Mouse (Mus musculus) liver, postnatal 0 days (tissue): ENCODE results near the gene Bace2. TPM values are rescaled to one million over a fixed set of nuclear protein-coding genes. Genes with fewer than 3 reads are reported as not detected.

Source experiments
- ATAC-seq: fragments of 200-750 bp; cut with Nextera tagmentation; 2 replicates; pipeline ENCODE4 v1.8.0; 2017; ENCODE audit warnings: mild to moderate bottlenecking, moderate library complexity
- DNase-seq: peaks from one replicate; pipeline ENCODE4 v3.0.0-alpha.2; 2016
- H3K27ac ChIP-seq: fragments of 300-500 bp; sonication (generic); 2 replicates; pipeline ENCODE4 v1.5.1; 2014; ENCODE audit warnings: antibody characterized with exemption, moderate library complexity, mild to moderate bottlenecking, low read depth
- H3K27me3 ChIP-seq: fragments of 300-500 bp; sonication (generic); 2 replicates; pipeline ENCODE4 v1.6.1; 2014; ENCODE audit warnings: low read length, control low read depth, mixed read lengths; ENCODE audit not compliant: insufficient read depth
- H3K36me3 ChIP-seq: fragments of 300-500 bp; sonication (generic); replicated peaks from 2 replicates; pipeline ENCODE4 v1.6.1; 2014; ENCODE audit warnings: mild to moderate bottlenecking, control low read depth, low read length, moderate library complexity, mixed read lengths; ENCODE audit not compliant: insufficient read depth
- H3K4me1 ChIP-seq: fragments of 300-500 bp; sonication (generic); 2 replicates; pipeline ENCODE4 v1.6.1; 2014; ENCODE audit warnings: antibody characterized with exemption, mild to moderate bottlenecking, control low read depth; ENCODE audit not compliant: insufficient read depth
- H3K4me2 ChIP-seq: fragments of 300-500 bp; sonication (generic); 2 replicates; pipeline ENCODE4 v1.6.1; 2014; ENCODE audit warnings: low read depth, mild to moderate bottlenecking, low read length, moderate library complexity, mixed read lengths
- H3K4me3 ChIP-seq: fragments of 300-500 bp; sonication (generic); 2 replicates; pipeline ENCODE4 v1.5.1; 2014; ENCODE audit warnings: low read depth, low read length
- H3K9ac ChIP-seq: fragments of 300-500 bp; sonication (generic); replicated peaks from 2 replicates; pipeline ENCODE4 v1.6.1; 2014; ENCODE audit warnings: mild to moderate bottlenecking, moderate library complexity
- H3K9me3 ChIP-seq: fragments of 300-500 bp; sonication (generic); 2 replicates; pipeline ENCODE4 v1.6.1; 2016; ENCODE audit warnings: mild to moderate bottlenecking, control low read depth, low read length, mixed read lengths
- CTCF ChIP-seq: sonication (generic); IDR thresholded peaks from 2 replicates; pipeline ENCODE4 v1.5.1; 2016; ENCODE audit warnings: antibody characterized with exemption, low read depth
- EP300 ChIP-seq: IDR thresholded peaks from 2 replicates; pipeline ENCODE4 v1.6.1; 2016; ENCODE audit warnings: antibody characterized with exemption, low read depth, mild to moderate bottlenecking
- WGBS: fragments of 180-500 bp; shearing (Covaris S2); extraction: QIAGEN DNeasy Blood & Tissue Kit; methylation state at CpG from one replicate; pipeline ENCODE4 v1.1.7; 2014; ENCODE audit not compliant: insufficient replicate concordance; 5-methylcytosine and 5-hydroxymethylcytosine counted together
- polyA plus RNA-seq: library from polyadenylated mRNA; unstranded; fragments of >200 nt; fragmentation: Nextera tagmentation; extraction: Ambion mirVana; gene quantifications from 2 replicates; pipeline ENCODE4 v1.2.1, GENCODE M21; 2015

Gene Bace2
- polyA plus RNA-seq, 1 experiment from 2014 or later: 9.9 TPM

DNA sequence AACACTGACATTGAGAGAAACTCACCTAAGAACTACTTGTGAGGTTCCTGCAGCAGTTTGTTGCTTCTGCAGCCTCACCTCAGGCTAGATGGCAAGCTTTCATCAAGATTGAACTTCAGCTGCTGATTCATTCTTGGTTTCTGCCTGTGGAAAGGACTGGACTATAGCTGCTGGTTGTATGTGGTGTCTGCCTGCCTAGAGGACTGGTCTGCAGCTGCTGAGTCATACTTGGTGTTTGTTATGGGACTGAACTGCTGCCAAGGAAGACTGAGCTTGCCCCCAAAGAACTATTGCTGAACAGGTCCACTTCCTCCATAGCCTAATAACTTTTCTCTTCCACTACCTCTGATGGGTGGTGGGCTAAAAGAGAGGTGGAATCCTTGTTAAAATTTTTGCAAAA, 90.8 kb downstream of the Bace2 start:
- Histone ChIP-seq H3K36me3 (no peaks in the 10 kb centered on the region), H3K27me3 (no peaks in the 10 kb centered on the region), H3K4me2 (no peak overlapping the region), H3K9ac (no peak overlapping the region), H3K4me1 (no peaks in the 10 kb centered on the region), H3K27ac (no peak overlapping the region), H3K9me3 (no peaks in the 10 kb centered on the region), H3K4me3 (no peak overlapping the region)
- DNase-seq (no peak), ATAC-seq (no peak)
- TF ChIP-seq CTCF (no peak), EP300 (no peak)

DNA sequence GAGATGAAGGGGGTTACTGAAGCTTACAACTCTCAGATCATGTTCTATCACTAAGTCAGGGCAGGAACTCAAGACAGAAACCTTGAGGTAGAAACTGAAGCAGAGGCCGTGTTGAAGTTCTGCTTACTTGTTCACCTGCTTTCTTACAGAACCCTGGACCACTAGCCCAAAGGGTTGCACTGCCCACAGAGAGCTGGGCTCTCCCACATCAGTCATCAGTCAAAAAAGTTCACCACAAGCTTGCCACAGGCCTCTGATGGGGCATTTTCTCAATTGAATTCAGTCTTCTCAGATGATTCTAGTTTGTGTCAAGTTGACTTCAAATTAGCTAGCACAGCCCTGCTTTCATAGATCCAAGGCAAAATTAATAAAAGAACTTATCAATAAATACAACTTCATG, 103.3 kb downstream of the Bace2 start:
- no peak overlapping the region for H3K27ac ChIP-seq
- TF ChIP-seq CTCF: no peak
- TF ChIP-seq EP300: no peak
- no peak overlapping the region for H3K4me3 ChIP-seq
- peaks cover 7% of the 10 kb centered on the region; the same call in 1 of the 2 replicates for H3K4me1 ChIP-seq
- no peaks in the 10 kb centered on the region for H3K27me3 ChIP-seq
- DNase-seq: no peak
- WGBS: 39% methylated on average over 1 of the region's 1 CpGs
- no peaks in the 10 kb centered on the region for H3K9me3 ChIP-seq
- ATAC-seq: no peak
- no peaks in the 10 kb centered on the region for H3K36me3 ChIP-seq
- no peak overlapping the region for H3K9ac ChIP-seq
- H3K4me2 ChIP-seq: no peak overlapping the region

DNA sequence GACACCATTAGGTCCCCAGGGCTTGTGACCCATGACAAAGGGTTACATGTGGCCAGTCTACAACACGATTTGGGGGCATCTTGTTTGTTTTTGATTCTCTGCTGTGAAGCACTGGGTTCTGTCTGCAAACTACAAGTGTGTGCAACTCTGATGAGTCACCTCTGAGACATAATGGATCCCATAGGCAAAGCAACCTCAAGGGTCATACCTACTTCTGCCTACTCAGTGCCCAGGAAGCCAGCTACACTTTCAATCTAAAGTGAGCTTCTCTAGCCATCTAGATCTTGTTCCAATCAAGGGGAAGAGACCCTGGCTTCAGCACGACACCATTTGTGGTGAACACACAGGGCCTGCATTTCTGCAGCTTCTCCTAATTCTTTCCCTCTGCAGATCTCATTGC, 104.7 kb downstream of the Bace2 start:
- Histone ChIP-seq H3K36me3 (no peaks in the 10 kb centered on the region), H3K4me2 (peak overlapping the region; percentile 1; the same call in 1 of the 2 replicates), H3K4me1 (peaks cover 7% of the 10 kb centered on the region; the same call in 1 of the 2 replicates), H3K27ac (no peak overlapping the region), H3K9ac (no peak overlapping the region), H3K27me3 (no peaks in the 10 kb centered on the region), H3K9me3 (no peaks in the 10 kb centered on the region), H3K4me3 (no peak overlapping the region)
- DNase-seq (no peak), ATAC-seq (no peak)
- TF ChIP-seq EP300 (no peak), CTCF (no peak)
- WGBS: 44% methylated on average over 2 of the region's 2 CpGs

DNA sequence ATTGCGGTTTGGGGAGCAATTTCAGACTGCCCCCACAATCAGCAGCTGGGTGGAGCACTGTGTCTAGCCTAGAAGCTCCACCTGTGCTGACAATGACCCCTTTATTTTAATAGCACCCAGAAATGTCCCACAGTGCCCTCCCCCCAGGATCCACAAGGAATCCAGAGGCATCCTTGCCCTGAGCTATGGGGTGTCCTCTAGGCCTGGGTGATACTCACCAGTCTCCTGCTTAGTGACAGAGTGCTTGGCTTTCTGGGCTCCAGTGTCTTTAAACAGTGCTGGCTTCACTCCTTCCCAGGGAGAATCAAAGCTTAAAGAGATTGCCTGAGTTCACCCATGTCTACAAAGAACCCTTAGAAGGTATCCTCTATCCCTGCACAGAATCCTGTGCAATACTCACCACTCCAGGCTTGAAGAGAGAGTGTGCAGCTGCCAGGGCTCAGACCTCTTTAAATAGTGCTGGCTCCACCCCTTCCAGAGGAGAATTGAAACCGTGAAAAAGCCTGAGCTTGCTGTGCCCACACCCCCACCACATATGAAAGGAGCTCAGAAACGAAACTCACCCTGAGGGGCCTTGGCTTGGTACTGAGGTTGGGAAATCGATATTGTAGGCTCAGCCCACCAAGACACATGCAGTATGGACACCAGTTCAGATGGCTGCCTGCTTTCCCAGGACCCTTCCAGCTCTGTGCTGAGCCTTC, 106.1 kb downstream of the Bace2 start, which contains the start of gene Mx1:
Gene Mx1, minus strand, starts transcription at position 427 of the 701 bp plus-strand sequence.
- no peaks in the 10 kb centered on the region for H3K27me3 ChIP-seq
- H3K9me3 ChIP-seq: no peaks in the 10 kb centered on the region
- peak within 1 kb of the TSS; percentile 0; the same call in 1 of the 2 replicates for H3K4me3 ChIP-seq
- TF ChIP-seq CTCF (no peak), EP300 (no peak)
- no peak within 1 kb of the TSS for H3K9ac ChIP-seq
- H3K4me2 ChIP-seq: peak within 1 kb of the TSS; percentile 14; the same call in 1 of the 2 replicates
- no peaks in the 10 kb centered on the region for H3K36me3 ChIP-seq
- ATAC-seq (peak; percentile 72), DNase-seq (peak; percentile 39)
- H3K4me1 ChIP-seq: peaks cover 7% of the 10 kb centered on the region; the same call in 1 of the 2 replicates
- 16% methylated on average over 4 of the region's 4 CpGs for WGBS
- H3K27ac ChIP-seq: no peak within 1 kb of the TSS

DNA sequence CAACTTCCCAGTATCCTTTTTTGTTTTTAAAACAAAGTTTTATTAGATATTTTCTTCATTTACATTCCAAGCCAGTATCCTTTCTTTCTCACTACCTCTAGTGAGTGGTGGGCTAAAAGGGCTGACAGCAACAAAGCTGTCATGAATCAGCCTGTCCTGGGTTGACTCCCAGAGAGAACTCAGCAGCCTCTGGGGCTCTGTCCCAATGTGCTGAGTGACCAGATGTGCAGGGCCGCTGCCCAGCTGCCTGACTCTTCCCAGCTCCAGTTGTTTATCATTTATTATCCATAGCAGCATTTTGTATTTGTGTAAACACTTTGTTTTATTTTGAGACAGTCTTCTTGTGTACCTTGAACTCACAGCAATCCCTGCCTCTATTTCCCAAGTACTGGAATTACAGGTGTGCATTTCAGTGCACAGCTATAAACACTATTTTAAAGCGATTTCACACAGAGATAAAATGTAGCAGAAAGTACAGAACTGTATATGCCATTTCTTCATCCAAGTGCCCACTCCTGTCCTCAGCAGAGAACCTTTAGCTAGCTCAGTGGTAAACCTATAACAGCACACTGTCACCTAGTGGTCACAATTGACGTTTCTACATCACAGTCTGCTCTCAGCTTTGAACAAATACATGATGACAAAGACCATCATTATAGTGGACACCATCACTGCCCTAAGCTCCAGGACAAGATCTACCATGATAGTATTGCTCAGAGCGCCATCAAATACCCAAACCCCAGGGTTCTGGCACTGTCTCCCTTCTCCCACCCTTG, 109.8 kb downstream of the Bace2 start:
- TF ChIP-seq EP300: no peak
- peak; percentile 76 for TF ChIP-seq CTCF
- no peak for DNase-seq
- no peak overlapping the region for H3K9ac ChIP-seq
- WGBS: 47% methylated on average over 4 of the region's 4 CpGs
- ATAC-seq: no peak
- no peaks in the 10 kb centered on the region for H3K36me3 ChIP-seq
- no peaks in the 10 kb centered on the region for H3K27me3 ChIP-seq
- peaks cover 7% of the 10 kb centered on the region; the same call in 1 of the 2 replicates for H3K4me1 ChIP-seq
- no peak overlapping the region for H3K4me3 ChIP-seq
- no peak overlapping the region for H3K27ac ChIP-seq
- H3K9me3 ChIP-seq: no peaks in the 10 kb centered on the region
- no peak overlapping the region for H3K4me2 ChIP-seq

DNA sequence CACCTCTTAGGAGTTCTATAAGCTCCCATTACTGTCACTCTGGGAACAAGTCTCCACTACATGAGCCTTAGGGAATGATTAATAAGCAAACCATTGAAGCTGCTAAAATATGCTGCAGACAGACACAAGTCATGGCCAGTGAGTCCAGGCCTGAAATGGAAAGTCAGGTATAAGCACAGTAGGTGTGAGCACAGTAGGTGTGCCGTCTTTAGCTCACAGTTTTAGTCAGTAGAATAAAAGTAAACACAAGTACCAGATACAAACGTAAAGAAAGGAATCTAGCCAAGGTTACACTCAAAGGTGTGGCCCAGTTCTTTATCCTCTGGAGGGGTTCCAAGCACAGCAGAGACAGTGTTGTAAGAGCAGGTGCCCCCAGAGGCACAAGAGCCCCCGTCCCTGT, 110.9 kb downstream of the Bace2 start:
- 53% methylated on average over 3 of the region's 3 CpGs for WGBS

More for the DNA sequence above, 110.9 kb downstream of the Bace2 start:
- TF ChIP-seq EP300: no peak
- TF ChIP-seq CTCF: no peak
- Histone ChIP-seq H3K9me3 (no peaks in the 10 kb centered on the region), H3K36me3 (no peaks in the 10 kb centered on the region), H3K4me1 (peaks cover 7% of the 10 kb centered on the region; the same call in 1 of the 2 replicates), H3K27ac (no peak overlapping the region), H3K27me3 (no peaks in the 10 kb centered on the region), H3K4me3 (no peak overlapping the region), H3K4me2 (no peak overlapping the region), H3K9ac (no peak overlapping the region)
- no peak for ATAC-seq
- no peak for DNase-seq
